Mouse (Mus musculus) kidney, adult 8-10 months (tissue): ENCODE data around the gene Olfr1209.

Experiments used
- DNase-seq, 2 experiments: peaks; one replicate each; pipeline ENCODE4 v3.0.0; 2022

Olfr1209 gene

DNA sequence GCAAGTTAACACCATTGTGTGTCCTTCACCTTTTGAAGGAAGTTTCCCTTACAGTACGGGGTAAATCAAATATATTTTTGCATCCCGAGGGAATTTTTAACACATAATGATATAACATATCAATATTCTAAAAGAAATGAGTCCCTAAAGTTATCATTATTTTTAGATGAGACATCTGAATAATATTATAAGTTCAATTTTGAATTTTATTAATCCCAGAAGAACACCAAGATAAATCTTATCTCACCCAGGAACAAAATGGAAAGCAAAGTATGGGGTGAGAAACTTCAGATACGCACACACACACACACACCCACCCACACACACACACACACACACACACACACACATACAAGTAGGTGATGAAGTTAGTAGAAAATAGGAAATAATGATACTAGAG, at the start of gene Olfr1209:
TSS of gene Olfr1209 (minus strand) at position 101 of the 400 bp plus-strand sequence.
- DNase-seq: no peak

DNA sequence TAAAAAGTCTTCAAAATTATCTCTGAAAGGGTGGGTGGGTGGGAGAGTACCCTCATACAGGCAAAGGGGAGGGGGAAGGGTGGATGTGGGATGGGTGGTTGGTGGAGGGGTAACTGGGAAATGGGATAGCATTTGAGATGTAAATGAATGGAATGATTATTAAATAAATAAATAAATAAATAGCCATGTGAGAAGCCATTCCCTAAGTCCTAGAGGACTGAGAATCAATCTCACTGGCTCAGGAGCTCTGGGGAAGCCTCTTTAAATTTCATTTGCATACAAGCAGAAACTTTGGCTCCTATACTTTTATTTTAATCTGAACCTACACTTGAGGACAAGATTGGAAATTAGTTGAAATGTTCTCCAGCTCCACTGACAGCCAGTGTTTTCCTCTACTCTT, 38.7 kb upstream of the Olfr1209 start, which contains the start of gene Olfr1212:
TSS of gene Olfr1212 (plus strand) at position 301 of the 400 bp plus-strand sequence.
- DNase-seq: no peak

DNA sequence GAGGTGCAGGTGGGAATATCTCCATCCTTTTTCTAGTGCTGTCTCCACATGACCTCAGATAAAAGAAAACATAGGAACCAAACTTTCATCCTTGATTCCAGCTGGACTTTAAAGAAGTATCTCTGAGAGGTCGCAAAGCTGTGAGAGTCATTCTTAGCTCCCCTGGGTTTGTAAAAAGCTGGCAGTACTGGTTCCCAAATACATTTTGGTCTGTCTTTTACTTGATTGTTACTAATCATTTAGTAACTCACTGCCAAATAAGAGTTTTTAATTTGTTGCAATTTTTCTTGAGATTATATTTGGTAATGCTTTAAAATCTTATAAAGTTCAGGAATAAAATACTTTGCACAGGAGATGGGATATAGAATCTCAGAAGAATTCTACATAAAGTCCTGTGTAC, 23.1 kb upstream of the Olfr1209 start, which contains the start of gene Olfr1211:
TSS of gene Olfr1211 (minus strand) at position 101 of the 400 bp plus-strand sequence.
- DNase-seq: no peak

DNA sequence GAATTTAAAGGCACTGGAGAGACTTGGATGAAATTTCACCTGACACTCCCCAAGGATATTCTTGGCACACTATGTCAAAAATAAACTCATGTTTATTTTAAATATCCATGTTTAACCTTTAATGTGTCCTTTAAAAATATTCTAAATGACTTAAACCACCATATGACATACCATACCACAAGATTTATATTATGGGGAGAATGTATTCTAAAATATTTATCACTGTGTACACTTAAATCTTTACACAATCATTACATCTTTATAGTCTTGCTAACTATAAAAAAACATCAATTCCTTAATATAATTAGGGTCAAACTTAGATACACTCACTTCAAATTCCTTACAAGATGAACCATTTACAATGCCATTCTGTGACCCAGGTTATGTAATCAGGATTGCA, 12.7 kb downstream of the Olfr1209 start, which contains the start of gene Olfr1208:
TSS of gene Olfr1208 (minus strand) at position 101 of the 400 bp plus-strand sequence.
- DNase-seq: no peak

DNA sequence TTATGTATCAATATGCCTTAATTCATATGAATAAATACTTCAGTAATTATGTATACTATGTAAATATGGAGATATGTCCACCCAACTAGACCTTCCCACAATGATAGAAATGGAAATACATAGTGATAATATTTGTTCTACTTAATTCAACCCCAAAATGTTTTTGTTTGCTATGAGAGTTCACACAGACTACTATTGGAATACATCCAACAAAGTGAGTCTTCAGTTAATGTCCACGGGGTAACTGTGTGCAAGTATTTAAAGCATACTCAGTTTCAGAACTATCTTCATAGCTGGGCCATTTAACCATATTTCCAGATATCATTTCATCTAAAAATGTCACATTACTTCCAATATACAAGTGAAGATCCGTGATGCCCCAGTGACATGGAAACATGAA, 52.0 kb downstream of the Olfr1209 start, which contains the start of gene Olfr1206:
TSS of gene Olfr1206 (plus strand) at position 301 of the 400 bp plus-strand sequence.
- DNase-seq: no peak
